Mouse (Mus musculus) thymus, postnatal 0 days (tissue): ENCODE results near the gene Mog. TPM values are rescaled to one million over a fixed set of nuclear protein-coding genes. Genes with fewer than 3 reads are reported as not detected.
A peak's percentile ranks its signal among the peaks of the same experiment; 100 is the strongest.

Experiments
- DNase-seq: peaks from one replicate; pipeline ENCODE4 v3.0.0-alpha.2; 2015; ENCODE audit warnings: low spot score
- polyA plus RNA-seq: library from polyadenylated mRNA; unstranded; fragments of >200 nt; fragmentation: Nextera tagmentation; extraction: Ambion mirVana; gene quantifications from 2 replicates; pipeline ENCODE4 v1.2.1, GENCODE M21; 2015

Gene Mog
- not detected in 2 replicates for polyA plus RNA-seq

GRCm38 (mm10) chr17:37022628-37023576 is at the start of gene Mog:
TSS of gene Mog (minus strand) at chr17:37023398.
- no peak for DNase-seq

DNA sequence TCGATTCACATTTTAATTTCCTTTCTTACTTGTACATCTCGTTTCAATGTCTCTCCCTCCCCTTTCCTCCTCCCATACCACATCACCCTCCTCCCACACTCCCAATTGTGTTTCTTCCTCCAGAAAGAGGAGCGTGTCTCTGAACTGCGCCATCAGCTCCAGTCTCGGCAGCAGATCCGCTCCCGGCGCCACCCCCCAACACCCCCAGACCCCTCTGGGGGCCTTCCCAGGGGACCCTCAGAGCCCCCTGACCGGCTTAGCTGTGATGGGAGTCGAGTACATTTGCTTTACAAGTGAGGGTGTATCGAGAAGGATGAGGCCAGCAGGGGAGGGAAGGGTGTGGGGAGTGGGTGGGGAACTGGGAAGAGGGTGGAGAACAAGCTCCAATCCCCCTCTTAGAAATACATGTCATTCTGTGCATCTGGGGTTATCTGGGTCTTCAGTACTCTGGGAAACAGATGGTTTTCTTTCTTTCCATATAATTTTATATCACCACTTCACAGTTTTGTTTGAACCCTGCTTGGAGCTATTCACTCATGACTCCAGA is 49.6 kb upstream of the Mog start:
- DNase-seq = no peak

DNA sequence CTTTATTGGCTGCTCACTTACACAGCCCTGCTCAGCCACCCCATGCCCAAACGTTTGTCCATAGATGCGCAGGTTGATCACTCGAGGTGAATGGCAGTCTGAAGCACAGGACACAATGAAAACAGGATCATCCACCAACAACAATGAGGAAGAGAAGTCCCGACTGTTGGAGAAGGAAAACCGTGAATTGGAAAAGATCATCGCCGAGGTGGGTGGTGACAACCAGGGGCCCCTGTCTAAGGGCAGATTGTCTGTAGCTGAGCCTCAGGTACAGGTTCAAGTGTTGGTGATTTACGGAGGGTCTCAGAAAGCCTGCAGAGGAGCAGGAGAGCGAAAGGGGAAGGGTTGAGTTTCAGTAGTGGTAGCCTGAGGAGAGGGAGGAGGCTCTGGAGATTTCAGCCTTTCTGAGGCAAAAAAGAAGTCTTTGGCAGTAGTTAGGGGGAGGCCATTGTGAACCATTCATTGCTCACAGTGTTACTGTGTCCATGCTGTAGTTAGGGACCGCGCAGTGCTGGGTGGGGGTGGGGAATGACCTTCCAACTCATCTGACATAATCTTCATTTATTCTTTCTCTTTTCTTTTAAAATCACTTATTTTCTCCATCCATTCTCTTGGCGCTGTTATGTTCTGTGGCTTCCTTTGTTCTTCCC is 49.0 kb upstream of the Mog start:
- no peak for DNase-seq

DNA sequence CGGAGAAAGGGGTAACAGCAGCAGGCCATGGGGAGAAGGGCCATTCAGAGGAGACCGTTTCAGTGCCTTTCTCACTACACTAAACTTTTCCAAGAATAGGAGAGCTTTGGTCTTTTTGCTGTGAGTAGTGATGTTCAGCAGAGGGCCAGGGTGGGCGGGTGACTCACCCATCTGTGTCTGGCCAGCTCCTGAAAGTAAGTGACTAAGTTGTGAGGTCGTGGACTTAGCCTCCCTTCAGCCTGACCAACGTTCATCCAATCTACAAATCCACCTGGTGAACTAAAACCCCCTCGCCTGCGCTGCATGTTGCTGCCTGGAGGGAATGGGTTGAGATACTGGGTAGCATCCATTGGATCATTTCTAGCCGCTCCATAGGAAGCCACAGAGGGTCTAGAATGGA is 46.9 kb upstream of the Mog start:
- no peak for DNase-seq

DNA sequence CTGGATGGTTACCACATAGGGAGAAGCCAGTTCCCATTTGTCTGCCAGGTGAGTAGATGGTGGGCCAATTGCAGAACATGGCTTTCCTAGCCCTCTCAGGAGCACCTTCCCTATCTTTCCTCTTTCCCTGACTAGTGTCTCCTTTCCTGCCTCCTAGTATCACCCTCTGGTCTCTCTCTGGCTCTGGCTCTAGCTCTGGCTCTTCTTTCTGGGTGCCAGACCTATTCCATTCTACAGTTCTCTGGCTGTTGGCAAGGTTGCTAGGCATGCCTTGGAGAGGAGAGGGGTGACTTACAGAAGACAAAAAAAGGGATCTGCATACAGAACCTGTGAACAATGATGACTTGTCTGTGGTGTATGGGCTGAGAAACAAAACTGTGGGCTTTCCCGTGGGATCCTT is 44.7 kb upstream of the Mog start:
- DNase-seq = no peak

GRCm38 (mm10) chr17:37065993-37066392 is 42.8 kb upstream of the Mog start:
- no peak for DNase-seq

GRCm38 (mm10) chr17:37063686-37064495 is 40.7 kb upstream of the Mog start:
- no peak for DNase-seq

GRCm38 (mm10) chr17:37063063-37063462 is 39.9 kb upstream of the Mog start:
- DNase-seq = no peak

- no peak for DNase-seq
These were observed 39.0 kb upstream of the Mog start for GRCm38 (mm10) chr17:37062101-37062641.

DNA sequence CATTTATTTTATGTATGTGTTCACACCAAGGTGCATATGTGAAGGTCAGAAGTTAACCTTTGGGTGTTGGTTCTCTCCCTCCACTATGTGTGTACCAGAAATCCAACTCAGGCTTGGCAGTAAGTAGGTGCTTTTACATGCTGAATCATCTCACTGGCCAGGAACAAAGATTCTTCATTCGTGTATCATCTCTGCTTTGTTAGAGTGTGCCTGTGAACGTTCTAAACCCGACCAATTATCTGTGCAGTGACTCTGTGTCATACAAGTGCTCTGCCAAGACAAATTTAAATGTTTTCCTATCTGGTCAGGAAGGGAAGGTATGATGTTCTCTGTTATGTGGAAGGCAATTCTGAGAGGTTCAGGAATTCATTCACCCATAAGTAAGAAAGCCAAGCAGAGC is 38.2 kb upstream of the Mog start:
- DNase-seq = no peak

DNA sequence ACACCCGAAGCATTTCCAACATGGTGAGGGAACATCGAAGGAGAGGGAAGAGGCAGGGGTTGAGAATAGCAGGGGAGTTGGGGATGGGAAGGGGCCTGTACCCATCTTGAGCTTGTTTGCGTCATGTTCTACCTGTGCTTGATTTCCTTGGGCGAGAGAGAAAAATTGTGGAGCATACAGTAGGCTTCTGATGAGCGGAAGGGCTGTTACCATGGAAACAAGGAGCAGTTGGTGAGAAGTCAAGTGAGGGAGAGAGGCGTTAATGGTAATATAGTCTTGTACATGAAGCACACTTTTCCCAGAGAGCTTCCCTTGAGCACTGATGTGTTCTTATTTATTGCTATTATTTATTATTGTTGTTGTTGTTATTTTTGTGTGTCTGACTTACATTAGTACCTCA is 33.8 kb upstream of the Mog start:
- no peak for DNase-seq

DNA sequence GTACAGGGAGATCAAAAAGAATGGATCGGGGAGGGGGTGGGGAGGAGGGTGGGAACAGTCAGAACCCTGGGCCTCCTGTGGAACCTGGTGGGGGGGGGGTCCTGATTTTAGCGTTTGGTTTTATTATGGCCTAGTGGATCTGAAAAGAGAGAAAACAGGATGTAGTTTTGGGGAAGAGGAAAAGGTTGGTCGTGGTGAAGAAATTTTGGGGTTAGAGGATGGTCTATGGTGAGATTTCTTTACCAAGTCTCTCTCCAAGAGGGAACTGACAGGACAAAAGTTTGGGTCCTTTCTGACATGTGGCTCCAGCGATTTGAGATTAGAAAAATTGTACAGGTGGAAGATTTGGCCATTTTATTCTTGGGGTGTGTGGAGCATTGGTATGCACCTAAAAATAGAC is 28.5 kb upstream of the Mog start:
- no peak for DNase-seq

DNA sequence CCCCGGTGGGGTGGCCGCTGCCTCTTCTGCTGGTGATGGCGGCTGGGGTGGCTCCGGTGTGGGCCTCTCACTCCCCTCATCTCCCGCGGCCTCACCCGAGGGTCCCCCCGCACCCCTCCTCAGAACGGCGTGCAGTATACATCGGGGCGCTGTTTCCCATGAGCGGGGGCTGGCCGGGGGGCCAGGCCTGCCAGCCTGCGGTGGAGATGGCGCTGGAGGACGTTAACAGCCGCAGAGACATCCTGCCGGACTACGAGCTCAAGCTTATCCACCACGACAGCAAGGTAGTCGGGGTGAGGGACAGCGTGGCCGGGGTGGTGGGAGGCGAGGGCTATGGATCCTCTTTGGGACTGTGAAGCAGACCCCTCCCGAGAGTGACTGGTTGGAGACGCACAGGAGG is 27.7 kb upstream of the Mog start:
- DNase-seq = no peak

DNA sequence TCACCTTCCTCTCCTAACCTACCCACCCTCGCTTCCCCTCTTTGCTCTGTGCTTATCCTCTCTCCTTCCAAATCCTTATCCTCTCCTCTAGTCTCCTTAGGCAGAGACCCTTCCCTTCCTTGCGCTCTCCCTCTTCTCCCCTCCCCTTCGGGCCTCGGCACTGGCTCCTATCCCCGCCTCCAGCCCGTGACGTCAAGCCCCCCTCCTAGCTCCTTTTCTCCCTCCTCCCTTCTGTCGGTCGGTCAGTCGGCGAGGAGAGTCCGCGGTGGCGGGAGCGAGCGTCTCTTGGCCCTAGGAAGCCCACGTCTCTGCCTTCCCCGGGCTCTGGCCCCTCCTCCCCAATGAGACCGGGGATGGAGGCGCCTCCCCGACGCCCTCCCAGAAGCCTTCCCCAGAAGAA is 27.2 kb upstream of the Mog start:
- no peak for DNase-seq

- peak; percentile 17 for DNase-seq
These were observed 26.5 kb upstream of the Mog start for GRCm38 (mm10) chr17:37049570-37050310.

GRCm38 (mm10) chr17:37048383-37048782 is 25.2 kb upstream of the Mog start:
- no peak for DNase-seq

- DNase-seq = no peak
These were observed 24.8 kb upstream of the Mog start for GRCm38 (mm10) chr17:37047981-37048380.

- no peak for DNase-seq
These were observed 24.3 kb upstream of the Mog start for GRCm38 (mm10) chr17:37047332-37047976.

DNA sequence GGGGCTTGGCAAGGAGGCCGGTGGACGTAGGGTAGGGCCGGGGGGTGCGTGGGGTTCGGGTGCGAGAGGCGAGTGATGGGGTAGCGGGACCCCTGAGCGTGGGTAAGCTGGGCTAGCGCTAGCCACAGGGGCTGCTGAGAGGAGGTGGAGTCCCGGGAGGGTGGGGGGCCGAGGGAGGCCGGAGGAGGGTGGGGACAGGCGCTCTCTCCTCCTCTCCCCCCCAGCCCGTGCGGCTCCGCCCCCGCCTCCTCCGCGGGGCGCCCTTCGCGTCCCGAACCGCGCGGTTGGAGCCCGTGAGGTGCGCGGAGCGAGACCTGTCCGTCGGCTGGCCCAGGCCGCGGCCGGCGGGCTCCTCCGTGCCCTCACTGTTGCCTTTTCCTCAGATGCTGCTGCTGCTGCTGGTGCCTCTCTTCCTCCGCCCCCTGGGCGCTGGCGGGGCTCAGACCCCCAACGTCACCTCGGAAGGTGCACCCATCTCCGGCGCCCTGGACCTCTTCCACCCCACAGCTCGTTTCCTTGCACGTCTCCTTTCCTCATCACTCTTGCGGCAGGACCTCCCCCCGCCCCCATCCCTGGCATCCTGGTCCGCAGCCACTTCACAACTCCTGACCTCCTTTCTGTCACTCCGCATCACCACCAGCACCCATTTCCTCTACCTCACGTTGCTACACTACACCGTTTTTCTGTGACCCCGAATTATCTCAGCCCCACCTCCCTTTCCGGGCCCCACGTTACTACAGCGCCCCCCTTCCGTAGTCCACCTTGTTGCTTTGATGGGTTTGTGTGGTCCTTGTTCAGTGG is 23.3 kb upstream of the Mog start:
- peak; percentile 72 for DNase-seq
